In genomic region chr3:41155132-41155760, GRCm38 (mm10) we compare ENCODE assay signal across 10 mouse cellular contexts.
DNase-seq lines count a peak whose midpoint lies in the region; ATAC-seq and TF ChIP-seq lines count a peak whose summit lies in the region.
"Had no signal": no experiment of that assay in that cellular context is flagged by ENCODE, and none has a peak within 500 bp of the region (broad histone marks: within the 10 kb centered on the region; RNA-seq: fewer than 3 reads in every experiment).

No protein-coding gene starts in this region.

- H3K36me3 ChIP-seq in liver, embryonic 14.5 days (replicated peaks; ENCODE audit: control insufficient read depth, insufficient read depth, low read depth): no peaks in the 10 kb centered on the region
- H3K36me3 ChIP-seq: limb, embryonic 15.5 days had no signal

- H3K4me1 ChIP-seq in liver, embryonic 14.5 days (replicated peaks; ENCODE audit: control insufficient read depth in 2 of 2, insufficient read depth in 2 of 2, low read length in 1 of 2): peaks cover 19 to 42% of the 10 kb centered on the region in 2 experiments
- H3K4me1 ChIP-seq: limb, embryonic 15.5 days had no signal

- H3K27ac ChIP-seq in liver, embryonic 14.5 days: peak overlapping the region; percentile 72
- H3K27ac ChIP-seq: limb, embryonic 15.5 days had no signal

- intact Hi-C loops in gastrocnemius, postnatal 14 days (cut with DNase I; ENCODE audit: low total_unique reads): no loop called here

- peak; percentile 57 for TF ChIP-seq EP300 in liver, embryonic 14.5 days (IDR thresholded peaks at IDR 0.05; ENCODE audit: low read depth)

- H3K27me3 ChIP-seq in liver, embryonic 14.5 days (ENCODE audit: control insufficient read depth, insufficient read depth, low read length): no peaks in the 10 kb centered on the region
- H3K27me3 ChIP-seq: limb, embryonic 15.5 days had no signal

- H3K9me3 ChIP-seq in liver, embryonic 14.5 days (ENCODE audit: control insufficient read depth, low read length): no peaks in the 10 kb centered on the region
- H3K9me3 ChIP-seq: limb, embryonic 15.5 days had no signal

- TF ChIP-seq CTCF in liver, embryonic 14.5 days (IDR thresholded peaks at IDR 0.05; ENCODE audit: low read depth): 0 out of 2 replicates have a peak, but pooled peaks have one; percentile 24

- ATAC-seq in liver, embryonic 14.5 days (ENCODE audit: insufficient read depth): peak; percentile 99

- no peak overlapping the region for H3K4me3 ChIP-seq in liver, embryonic 14.5 days (ENCODE audit: insufficient read depth in 1 of 2, low read depth in 2 of 2, low read length in 2 of 2)
- H3K4me3 ChIP-seq: limb, embryonic 15.5 days; myocyte had no signal

- H3K4me2 ChIP-seq in liver, embryonic 14.5 days (ENCODE audit: low read depth): peak overlapping the region; percentile 60
- H3K4me2 ChIP-seq: limb, embryonic 15.5 days had no signal

- DNase-seq in frontal cortex, adult 2 months (ENCODE audit: extremely low spot score in 1 of 2, low spot score in 1 of 2): peak; percentile 11 to 57
- no peak for DNase-seq in frontal cortex, postnatal 14 days (ENCODE audit: low spot score in 2 of 2)
- peak; percentile 36 for DNase-seq in spleen, adult 12 weeks (ENCODE audit: low spot score)
- DNase-seq in spleen, adult 18-20 months: no peak
- DNase-seq in liver, embryonic 14.5 days (ENCODE audit: low read depth in 3 of 3, low spot score in 3 of 3): peak; percentile 45 to 64 (median 60)
- DNase-seq in urinary bladder, postnatal 25 days (ENCODE audit: low spot score): peak; percentile 27
- DNase-seq in gastrocnemius, postnatal 14 days: no peak
- DNase-seq in cerebellum, adult 11-12 months: no peak

- H3K9ac ChIP-seq in liver, embryonic 14.5 days (replicated peaks): peak overlapping the region; percentile 33
- H3K9ac ChIP-seq: limb, embryonic 15.5 days had no signal

- WGBS in liver, embryonic 14.5 days (ENCODE audit: insufficient replicate concordance): 50% methylated on average over 9 of the region's 9 CpGs

Comparison
In these comparisons a context has a peak if more than half of its experiments do, and no peak if none do; other contexts are left out.
1. DNase-seq: peak in frontal cortex, adult 2 months (2 of 2), spleen, adult 12 weeks (single experiment), liver, embryonic 14.5 days (3 of 3) and urinary bladder, postnatal 25 days (single experiment); none in frontal cortex, postnatal 14 days (0 of 2), spleen, adult 18-20 months (0 of 2), gastrocnemius, postnatal 14 days (single experiment) and cerebellum, adult 11-12 months (single experiment).